Mouse (Mus musculus) lung, postnatal 0 days (tissue): Measurements from ENCODE around the gene Cfap77.

Experiments used
- CTCF ChIP-seq: IDR thresholded peaks from 2 replicates; pipeline ENCODE4 v1.5.1; 2016; ENCODE audit warnings: antibody characterized with exemption, mild to moderate bottlenecking
- EP300 ChIP-seq: IDR thresholded peaks from 2 replicates; pipeline ENCODE4 v1.6.1; 2016; ENCODE audit warnings: antibody characterized with exemption, mild to moderate bottlenecking, control low read depth

DNA sequence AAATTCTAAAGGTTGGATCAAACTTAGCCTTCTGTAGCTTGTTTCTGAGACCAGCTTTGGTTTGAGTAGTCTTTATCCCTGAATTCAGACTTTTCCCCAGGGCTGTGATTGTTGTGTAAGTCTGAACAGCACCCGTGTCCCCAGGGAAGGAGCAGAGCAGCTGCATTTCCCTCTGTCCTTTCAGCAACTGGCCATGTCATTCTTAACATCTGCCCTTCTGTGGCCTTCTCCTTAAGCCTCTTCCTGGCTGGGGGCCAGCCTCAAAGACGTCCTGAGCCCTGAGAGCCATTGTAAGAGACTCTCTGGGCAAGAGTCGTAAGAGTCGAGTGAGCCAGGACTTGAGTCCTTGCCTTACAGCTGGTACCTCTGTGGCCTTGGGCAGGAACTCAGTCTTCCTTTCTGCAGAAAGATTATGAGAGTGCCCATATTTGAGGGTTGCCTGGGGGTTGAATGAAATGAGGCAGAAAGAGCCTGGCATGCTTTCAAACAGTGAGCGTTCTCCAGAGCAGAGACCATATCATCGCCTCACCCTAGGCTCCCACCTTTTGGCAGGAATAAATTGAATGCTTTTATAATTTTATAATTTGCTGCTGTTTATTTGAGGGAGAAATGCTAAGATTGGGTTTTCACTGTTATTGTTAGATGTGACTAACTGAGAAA lies 171.9 kb downstream of the Cfap77 start:
- no peak for TF ChIP-seq CTCF
- no peak for TF ChIP-seq EP300
